Mouse (Mus musculus): ENCODE measurements around the gene Nucks1.
A peak's percentile ranks its signal among the peaks of the same experiment; 100 is the strongest.

Nucks1 gene

GRCm38 (mm10) chr1:131968556-131968955, 58.2 kb downstream of the Nucks1 start:
- DNase-seq = no peak

GRCm38 (mm10) chr1:131968983-131969382, 58.6 kb downstream of the Nucks1 start:
- no peak for DNase-seq

- DNase-seq = no peak
Measured at GRCm38 (mm10) chr1:131969825-131970224, 59.5 kb downstream of the Nucks1 start.

- DNase-seq = no peak
Measured at GRCm38 (mm10) chr1:131970322-131970660, 60.0 kb downstream of the Nucks1 start.

- peak in 1 of 2 experiments; percentile 32 for DNase-seq
Measured at GRCm38 (mm10) chr1:131970661-131971520, 60.6 kb downstream of the Nucks1 start.

GRCm38 (mm10) chr1:131971771-131972497, 61.6 kb downstream of the Nucks1 start:
- DNase-seq = no peak

- no peak for DNase-seq
Measured at GRCm38 (mm10) chr1:131972498-131973334, 62.4 kb downstream of the Nucks1 start.

GRCm38 (mm10) chr1:131973991-131974390, 63.7 kb downstream of the Nucks1 start:
- DNase-seq = no peak

- DNase-seq = no peak
Measured at GRCm38 (mm10) chr1:131976886-131977285, 66.6 kb downstream of the Nucks1 start.

GRCm38 (mm10) chr1:131980471-131980870, 70.1 kb downstream of the Nucks1 start:
- DNase-seq = no peak

GRCm38 (mm10) chr1:131981378-131982013, 71.2 kb downstream of the Nucks1 start:
- DNase-seq = peak; percentile 72 to 75

GRCm38 (mm10) chr1:131982907-131983306, 72.6 kb downstream of the Nucks1 start:
- DNase-seq = peak; percentile 82 to 84

- DNase-seq = no peak
Measured at GRCm38 (mm10) chr1:131983806-131984205, 73.5 kb downstream of the Nucks1 start.
